Mouse (Mus musculus) limb, embryonic 15.5 days (tissue): ENCODE measurements around the gene Stk33. TPM values are rescaled to one million over a fixed set of nuclear protein-coding genes. Genes with fewer than 3 reads are reported as not detected.
A peak's percentile ranks its signal among the peaks of the same experiment; 100 is the strongest.

Source experiments
- ATAC-seq: fragments of 200-750 bp; cut with Nextera tagmentation; 2 replicates; pipeline ENCODE4 v1.8.0; 2017; ENCODE audit warnings: low read depth, moderate TSS enrichment; ENCODE audit not compliant: insufficient number of reproducible peaks, low FRiP score, low TSS enrichment
- H3K27ac ChIP-seq: fragments of 300-500 bp; sonication (generic); 2 replicates; pipeline ENCODE4 v1.5.1; 2015; ENCODE audit warnings: moderate library complexity, mild to moderate bottlenecking, inconsistent platforms
- H3K27me3 ChIP-seq: fragments of 300-500 bp; sonication (generic); 2 replicates; pipeline ENCODE4 v1.6.1; 2015; ENCODE audit warnings: inconsistent platforms
- H3K36me3 ChIP-seq: fragments of 300-500 bp; sonication (generic); 2 replicates; pipeline ENCODE4 v1.6.1; 2015; ENCODE audit warnings: inconsistent platforms
- H3K4me1 ChIP-seq: fragments of 300-500 bp; sonication (generic); 2 replicates; pipeline ENCODE4 v1.6.1; 2015; ENCODE audit warnings: inconsistent platforms
- H3K4me2 ChIP-seq: fragments of 300-500 bp; sonication (generic); 2 replicates; pipeline ENCODE4 v1.6.1; 2015; ENCODE audit warnings: mild to moderate bottlenecking, inconsistent platforms
- H3K4me3 ChIP-seq: fragments of 300-500 bp; sonication (generic); 2 replicates; pipeline ENCODE4 v1.5.1; 2015; ENCODE audit warnings: mild to moderate bottlenecking, inconsistent platforms
- H3K9ac ChIP-seq: fragments of 300-500 bp; sonication (generic); 2 replicates; pipeline ENCODE4 v1.6.1; 2015; ENCODE audit warnings: inconsistent platforms
- H3K9me3 ChIP-seq: fragments of 300-500 bp; sonication (generic); 2 replicates; pipeline ENCODE4 v1.6.1; 2016; ENCODE audit warnings: inconsistent platforms
- WGBS: fragments of 180-500 bp; shearing (Covaris S2); methylation state at CpG from one replicate; pipeline ENCODE4 v1.1.7; 2015; 5-methylcytosine and 5-hydroxymethylcytosine counted together
- polyA plus RNA-seq: library from polyadenylated mRNA; unstranded; fragments of >200 nt; fragmentation: Nextera tagmentation; extraction: Ambion mirVana; gene quantifications from 2 replicates; pipeline ENCODE4 v1.2.1, GENCODE M21; 2015

The Stk33 gene
- polyA plus RNA-seq, 1 experiment from 2014 or later, result 1.2 TPM

DNA sequence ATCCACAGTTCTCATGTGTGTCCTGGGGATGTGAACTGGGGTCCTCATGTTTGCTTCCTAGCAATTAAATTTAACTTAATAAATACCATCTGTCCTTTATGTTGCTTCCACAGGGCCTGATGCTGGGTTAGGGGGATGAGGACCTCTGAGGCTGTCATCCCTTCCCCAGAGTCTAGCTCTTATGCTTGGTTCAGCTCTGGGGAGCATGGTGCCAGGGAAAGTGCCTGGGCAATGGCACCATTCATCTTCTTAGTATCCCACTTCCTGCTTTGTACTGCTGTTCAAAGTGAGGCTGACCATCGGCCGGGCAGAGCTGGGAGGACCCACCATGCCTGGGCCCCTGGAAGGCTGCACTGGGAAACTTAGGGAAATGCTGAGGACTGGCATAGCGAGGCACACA is 163.7 kb downstream of the Stk33 start:
- no peak overlapping the region for H3K27ac ChIP-seq
- 60% methylated on average over 3 of the region's 3 CpGs for WGBS

GRCm38 (mm10) chr7:109274289-109274688 is 164.6 kb downstream of the Stk33 start:
- H3K27me3 ChIP-seq, result no peaks in the 10 kb centered on the region
- WGBS, result 48% methylated on average over 3 of the region's 3 CpGs
- peaks cover 14% of the 10 kb centered on the region; the same call in 1 of the 2 replicates for H3K4me1 ChIP-seq

More for the DNA sequence above, 163.7 kb downstream of the Stk33 start:
- Histone ChIP-seq H3K4me1 (peaks cover 14% of the 10 kb centered on the region; the same call in 1 of the 2 replicates), H3K9me3 (no peaks in the 10 kb centered on the region), H3K9ac (no peak overlapping the region), H3K4me3 (no peak overlapping the region), H3K4me2 (no peak overlapping the region), H3K36me3 (no peaks in the 10 kb centered on the region), H3K27me3 (no peaks in the 10 kb centered on the region)
- no peak for ATAC-seq

DNA sequence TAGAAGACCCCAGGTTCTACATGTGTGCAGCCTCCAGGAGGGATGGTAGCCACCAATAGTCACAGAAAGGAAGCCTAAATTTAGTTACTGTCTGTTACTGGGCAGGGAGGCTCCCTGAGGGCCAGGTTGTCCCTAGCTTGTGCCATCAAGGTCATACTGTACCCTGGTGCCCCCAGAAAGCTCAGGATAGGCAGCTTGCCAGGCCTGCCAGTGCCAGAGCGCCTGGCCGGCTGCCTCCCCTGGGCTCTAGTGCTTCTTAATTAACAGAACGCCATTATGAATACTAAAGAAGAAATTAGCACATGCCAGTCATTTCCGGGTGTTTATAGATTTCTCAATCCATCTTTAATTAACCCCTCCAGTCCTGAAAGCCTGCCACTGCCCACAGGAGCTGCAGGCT is 169.8 kb downstream of the Stk33 start:
- Histone ChIP-seq H3K9me3 (no peaks in the 10 kb centered on the region), H3K4me2 (no peak overlapping the region), H3K36me3 (no peaks in the 10 kb centered on the region), H3K4me3 (no peak overlapping the region), H3K27me3 (0 out of 2 replicates have a peak, but pooled peaks cover 3% of the 10 kb centered on the region), H3K9ac (no peak overlapping the region), H3K27ac (no peak overlapping the region), H3K4me1 (no peaks in the 10 kb centered on the region)
- no peak for ATAC-seq
- 52% methylated on average over 4 of the region's 4 CpGs for WGBS

More at GRCm38 (mm10) chr7:109274289-109274688, 164.6 kb downstream of the Stk33 start:
- Histone ChIP-seq H3K9me3 (no peaks in the 10 kb centered on the region), H3K4me3 (no peak overlapping the region), H3K4me2 (no peak overlapping the region), H3K27ac (no peak overlapping the region), H3K36me3 (no peaks in the 10 kb centered on the region), H3K9ac (no peak overlapping the region)
- ATAC-seq, result no peak

DNA sequence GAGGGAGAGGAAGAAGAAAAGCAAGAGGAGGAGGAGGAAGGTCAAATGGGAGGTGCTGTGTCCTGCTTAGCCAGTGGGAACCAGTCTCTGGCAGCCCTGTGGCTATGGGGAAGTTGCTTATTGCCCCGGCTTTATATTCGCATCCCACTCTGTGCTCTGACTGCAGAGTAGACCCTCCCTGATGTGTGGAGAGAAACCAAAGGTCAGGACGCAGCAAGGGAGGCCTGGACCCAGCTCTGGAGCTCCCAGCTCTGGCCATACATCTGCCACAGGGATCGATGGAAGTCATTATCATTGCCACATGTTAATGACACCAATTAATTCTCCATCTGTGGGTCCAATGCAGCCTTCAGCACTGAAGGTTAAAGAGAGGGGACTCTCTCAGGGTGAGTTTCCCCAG is 171.5 kb downstream of the Stk33 start:
- no peak overlapping the region for H3K4me3 ChIP-seq
- H3K4me2 ChIP-seq, result no peak overlapping the region
- no peak overlapping the region for H3K27ac ChIP-seq
- H3K9ac ChIP-seq, result no peak overlapping the region
- 0 out of 2 replicates have a peak, but pooled peaks cover 3% of the 10 kb centered on the region for H3K27me3 ChIP-seq
- no peaks in the 10 kb centered on the region for H3K36me3 ChIP-seq
- H3K4me1 ChIP-seq, result no peaks in the 10 kb centered on the region
- ATAC-seq, result no peak
- 44% methylated on average over 4 of the region's 4 CpGs for WGBS
- no peaks in the 10 kb centered on the region for H3K9me3 ChIP-seq

- H3K9ac ChIP-seq, result no peak overlapping the region
- H3K4me3 ChIP-seq, result no peak overlapping the region
- H3K27ac ChIP-seq, result no peak overlapping the region
- H3K27me3 ChIP-seq, result 0 out of 2 replicates have a peak, but pooled peaks cover 3% of the 10 kb centered on the region
- no peak overlapping the region for H3K4me2 ChIP-seq
- H3K9me3 ChIP-seq, result no peaks in the 10 kb centered on the region
- no peaks in the 10 kb centered on the region for H3K4me1 ChIP-seq
- ATAC-seq, result no peak
- no peaks in the 10 kb centered on the region for H3K36me3 ChIP-seq
- 48% methylated on average over 1 of the region's 1 CpGs for WGBS
These were observed 172.7 kb downstream of the Stk33 start for GRCm38 (mm10) chr7:109266181-109266580.

- Histone ChIP-seq H3K36me3 (no peaks in the 10 kb centered on the region), H3K4me3 (no peak overlapping the region), H3K4me1 (no peaks in the 10 kb centered on the region), H3K4me2 (no peak overlapping the region), H3K9ac (no peak overlapping the region), H3K27me3 (0 out of 2 replicates have a peak, but pooled peaks cover 3% of the 10 kb centered on the region), H3K27ac (no peak overlapping the region), H3K9me3 (no peaks in the 10 kb centered on the region)
- ATAC-seq, result no peak
- 87% methylated on average over 5 of the region's 5 CpGs for WGBS
These were observed 173.3 kb downstream of the Stk33 start for GRCm38 (mm10) chr7:109265606-109266005.

- WGBS, result 23% methylated on average over 28 of the region's 28 CpGs
- Histone ChIP-seq H3K9me3 (no peaks in the 10 kb centered on the region), H3K4me3 (0 out of 2 replicates have a peak overlapping the region, but pooled peaks have one; percentile 12), H3K27me3 (no peaks in the 10 kb centered on the region), H3K4me2 (peak overlapping the region; percentile 38), H3K9ac (no peak overlapping the region), H3K4me1 (peaks cover 8% of the 10 kb centered on the region; the same call in 1 of the 2 replicates), H3K27ac (no peak overlapping the region), H3K36me3 (no peaks in the 10 kb centered on the region)
- ATAC-seq, result no peak
These were observed 183.2 kb downstream of the Stk33 start for GRCm38 (mm10) chr7:109255506-109256352.

- no peak overlapping the region for H3K27ac ChIP-seq
- no peak overlapping the region for H3K4me2 ChIP-seq
- H3K9ac ChIP-seq, result no peak overlapping the region
- 83% methylated on average over 3 of the region's 3 CpGs for WGBS
- H3K4me1 ChIP-seq, result peaks cover 12% of the 10 kb centered on the region
- H3K9me3 ChIP-seq, result no peaks in the 10 kb centered on the region
- H3K4me3 ChIP-seq, result no peak overlapping the region
- H3K27me3 ChIP-seq, result no peaks in the 10 kb centered on the region
- ATAC-seq, result no peak
- no peaks in the 10 kb centered on the region for H3K36me3 ChIP-seq
These were observed 187.5 kb downstream of the Stk33 start for GRCm38 (mm10) chr7:109251418-109251817.

DNA sequence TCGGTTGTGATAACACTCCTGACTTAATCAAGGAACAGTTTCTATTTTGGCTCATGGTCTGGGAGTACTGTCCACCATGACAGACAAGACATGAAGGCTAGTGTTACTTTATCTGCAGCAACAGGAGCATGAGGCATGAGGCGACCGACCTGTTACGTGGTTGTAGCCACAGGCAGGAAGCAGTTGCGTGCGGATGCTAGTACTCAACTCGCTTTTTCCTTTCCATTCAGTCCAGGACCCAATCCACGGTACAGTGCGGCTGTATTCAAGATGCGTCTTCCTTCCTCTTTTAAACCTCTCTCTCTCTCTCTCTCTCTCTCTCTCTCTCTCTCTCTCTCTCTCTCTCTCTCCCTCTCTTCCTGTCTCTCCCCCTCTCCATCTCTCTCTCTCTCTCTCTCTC is 194.1 kb downstream of the Stk33 start:
- H3K9me3 ChIP-seq, result no peaks in the 10 kb centered on the region
- peaks cover 7% of the 10 kb centered on the region; the same call in 1 of the 2 replicates for H3K4me1 ChIP-seq
- no peak overlapping the region for H3K9ac ChIP-seq
- 89% methylated on average over 10 of the region's 10 CpGs for WGBS
- H3K27me3 ChIP-seq, result no peaks in the 10 kb centered on the region
- no peak overlapping the region for H3K4me2 ChIP-seq
- H3K36me3 ChIP-seq, result no peaks in the 10 kb centered on the region
- ATAC-seq, result no peak
- H3K4me3 ChIP-seq, result no peak overlapping the region
- H3K27ac ChIP-seq, result no peak overlapping the region

DNA sequence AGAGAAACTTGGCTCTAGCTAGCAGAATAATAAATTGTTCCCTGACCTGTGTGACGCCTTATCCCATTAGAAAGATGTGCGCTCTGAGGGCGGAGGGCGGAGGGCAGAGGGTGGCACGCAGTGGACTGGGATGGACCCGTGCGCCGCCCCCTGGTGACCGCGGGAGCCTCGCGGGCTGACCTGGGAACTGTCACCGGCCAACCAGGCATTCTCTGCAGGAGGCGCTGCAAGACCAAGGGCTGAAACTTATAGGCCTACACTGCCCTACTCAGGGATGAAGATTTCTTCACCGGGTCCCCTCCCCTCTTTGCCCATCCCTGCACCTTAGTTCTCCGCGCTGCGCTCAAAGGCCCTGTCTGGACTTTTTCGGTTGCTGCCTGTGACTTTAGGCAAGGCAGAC is 197.6 kb downstream of the Stk33 start:
- Histone ChIP-seq H3K4me1 (0 out of 2 replicates have a peak, but pooled peaks cover 3% of the 10 kb centered on the region), H3K9me3 (no peaks in the 10 kb centered on the region), H3K4me3 (no peak overlapping the region), H3K36me3 (no peaks in the 10 kb centered on the region), H3K27me3 (no peaks in the 10 kb centered on the region), H3K4me2 (no peak overlapping the region), H3K9ac (no peak overlapping the region), H3K27ac (no peak overlapping the region)
- WGBS, result 10% methylated on average over 19 of the region's 19 CpGs
- ATAC-seq, result no peak

- no peaks in the 10 kb centered on the region for H3K36me3 ChIP-seq
- no peak overlapping the region for H3K9ac ChIP-seq
- H3K4me3 ChIP-seq, result no peak overlapping the region
- no peak for ATAC-seq
- no peak overlapping the region for H3K27ac ChIP-seq
- 0 out of 2 replicates have a peak, but pooled peaks cover 3% of the 10 kb centered on the region for H3K4me1 ChIP-seq
- WGBS, result 59% methylated on average over 1 of the region's 1 CpGs
- H3K27me3 ChIP-seq, result no peaks in the 10 kb centered on the region
- H3K9me3 ChIP-seq, result no peaks in the 10 kb centered on the region
- H3K4me2 ChIP-seq, result no peak overlapping the region
These were observed 199.5 kb downstream of the Stk33 start for GRCm38 (mm10) chr7:109239346-109239745.

DNA sequence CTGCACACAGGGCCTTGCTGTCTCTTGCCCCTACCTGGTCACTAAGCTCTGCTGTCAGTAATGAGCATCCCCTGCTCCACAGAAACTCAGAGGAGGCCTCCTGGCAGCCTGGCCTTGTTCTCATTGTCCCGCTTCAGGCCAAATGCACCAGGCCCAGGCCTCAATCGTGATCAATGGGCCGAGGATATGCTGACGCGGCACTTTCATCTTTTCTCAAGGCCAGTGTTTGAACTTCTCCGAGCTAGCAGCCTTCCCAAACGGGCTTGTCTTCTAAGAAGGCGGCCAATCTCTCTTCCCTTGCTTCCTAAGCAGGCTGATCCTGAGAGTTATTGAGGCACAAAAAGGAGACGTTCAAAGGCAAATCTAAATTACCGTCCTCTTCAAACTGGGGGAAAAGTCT is 200.2 kb downstream of the Stk33 start:
- Histone ChIP-seq H3K36me3 (no peaks in the 10 kb centered on the region), H3K27ac (no peak overlapping the region), H3K27me3 (no peaks in the 10 kb centered on the region), H3K4me1 (0 out of 2 replicates have a peak, but pooled peaks cover 3% of the 10 kb centered on the region), H3K4me2 (no peak overlapping the region), H3K4me3 (no peak overlapping the region), H3K9me3 (no peaks in the 10 kb centered on the region), H3K9ac (no peak overlapping the region)
- WGBS, result 82% methylated on average over 10 of the region's 10 CpGs
- no peak for ATAC-seq
